Mouse (Mus musculus): ENCODE measurements around the gene Zfand2b.

DNA sequence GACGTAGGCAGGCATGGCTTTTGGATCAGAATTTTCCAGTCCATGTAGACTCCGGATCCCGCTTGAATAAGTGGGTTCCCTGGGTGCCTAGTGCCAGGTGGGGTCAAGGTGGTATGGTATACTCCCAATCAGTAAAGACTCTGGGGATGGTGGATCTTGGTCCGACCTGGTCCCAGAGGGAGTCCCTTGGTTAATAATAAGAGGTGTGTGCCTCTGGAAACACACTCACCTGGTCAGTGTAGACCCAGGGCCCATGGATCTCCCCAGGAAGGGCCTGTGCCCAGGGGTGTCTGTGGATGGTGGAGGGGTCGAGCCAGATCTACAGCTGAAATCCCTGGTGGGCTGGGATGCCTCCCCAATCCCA, 22.8 kb downstream of the Zfand2b start:
- no peak for TF ChIP-seq CTCF (IDR thresholded peaks at IDR 0.05; ENCODE audit: low read depth, low read length)
- TF ChIP-seq GATA1 (IDR thresholded peaks at IDR 0.05; ENCODE audit: borderline replicate concordance, low read length): no peak
- TF ChIP-seq POLR2AphosphoS5 (IDR thresholded peaks at IDR 0.05; ENCODE audit: insufficient replicate concordance, low read depth, low read length): no peak
- no peak for TF ChIP-seq TAL1 (conservative IDR thresholded peaks at IDR 0.05; ENCODE audit: low read depth, low read length)
